Mouse (Mus musculus): ENCODE results near the gene Trim52.
"Not testable (repeated sequence)": the region's sequence is repeated elsewhere in the genome, so short reads cannot be mapped to it uniquely, and the experiment has no call there.

Trim52 gene

DNA sequence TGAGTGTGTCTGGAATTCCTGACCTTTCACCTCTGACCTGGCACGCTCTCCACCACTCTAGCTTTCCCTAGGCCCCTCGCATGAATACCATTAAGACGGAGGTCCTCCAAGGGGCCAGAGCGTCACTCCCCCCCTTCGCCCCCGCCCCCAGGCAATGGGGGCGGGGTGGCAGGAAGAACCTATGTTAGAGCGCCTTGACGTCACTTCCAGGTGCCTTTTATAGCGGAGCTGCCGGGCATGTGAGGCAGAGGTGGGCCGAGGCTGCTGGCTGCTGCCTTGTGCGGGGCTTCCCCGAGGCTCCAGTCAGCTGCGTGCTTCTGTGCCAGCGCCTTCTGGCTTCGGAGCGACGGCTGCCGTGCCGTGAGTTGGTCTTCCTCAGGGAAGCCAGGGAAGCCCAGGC, at the start of gene Trim52:
Gene Trim52, plus strand, starts transcription at position 219 of the 400 bp plus-strand sequence.
- in situ Hi-C loops (cut with MboI, MseI): no loop called here

- in situ Hi-C loops (cut with MboI, MseI): no loop called here
Observed at GRCm38 (mm10) chr14:106072608-106073007, 33.4 kb upstream of the Trim52 start.

DNA sequence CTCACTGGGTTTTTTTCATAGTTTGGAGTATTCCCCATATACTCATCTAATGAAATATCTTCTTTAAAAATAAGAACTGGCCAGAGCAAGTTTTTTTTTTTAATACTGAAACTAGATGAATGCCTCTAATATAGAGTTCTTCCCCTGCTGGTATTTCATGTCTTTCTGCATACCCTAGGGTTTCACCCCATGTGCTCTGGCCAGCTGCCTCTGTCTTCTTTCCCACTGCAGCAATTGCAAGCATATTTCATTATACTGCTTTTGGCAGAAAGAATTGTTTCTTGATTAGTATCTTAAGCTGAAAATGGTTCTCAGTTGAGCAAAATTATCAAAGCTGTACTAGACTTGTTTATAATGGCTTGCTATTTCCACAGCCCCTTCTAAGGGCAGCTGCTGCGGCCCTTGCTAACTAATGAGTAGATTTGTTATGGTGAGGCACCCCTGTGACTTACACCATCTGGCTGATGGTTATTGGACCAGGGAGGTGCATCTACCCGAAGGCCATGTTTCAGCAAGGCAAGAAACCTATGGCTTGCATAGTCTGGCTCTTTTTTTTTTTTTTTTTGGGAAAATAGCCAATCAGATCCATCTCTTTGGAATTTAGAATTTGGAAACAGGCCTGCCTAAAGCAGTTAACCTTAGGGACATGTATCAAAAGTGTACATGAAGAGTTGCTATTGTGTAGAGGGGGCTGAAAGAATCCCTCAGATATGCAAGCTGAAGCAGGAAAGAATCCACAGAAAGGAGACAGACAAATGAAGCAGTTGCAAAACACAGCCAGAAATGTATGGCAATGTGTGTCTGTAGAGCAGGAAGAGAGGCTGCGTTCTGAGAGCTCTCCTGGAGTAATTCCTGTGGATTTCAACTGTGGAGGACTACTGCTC, 30.6 kb upstream of the Trim52 start:
- in situ Hi-C loops (cut with MboI, MseI): no loop called here

- in situ Hi-C loops (cut with MboI, MseI): no loop called here
Observed at GRCm38 (mm10) chr14:106088480-106089037, 17.4 kb upstream of the Trim52 start.

GRCm38 (mm10) chr14:106096816-106097215, 9.2 kb upstream of the Trim52 start:
- in situ Hi-C loops (cut with MboI, MseI): no loop called here

DNA sequence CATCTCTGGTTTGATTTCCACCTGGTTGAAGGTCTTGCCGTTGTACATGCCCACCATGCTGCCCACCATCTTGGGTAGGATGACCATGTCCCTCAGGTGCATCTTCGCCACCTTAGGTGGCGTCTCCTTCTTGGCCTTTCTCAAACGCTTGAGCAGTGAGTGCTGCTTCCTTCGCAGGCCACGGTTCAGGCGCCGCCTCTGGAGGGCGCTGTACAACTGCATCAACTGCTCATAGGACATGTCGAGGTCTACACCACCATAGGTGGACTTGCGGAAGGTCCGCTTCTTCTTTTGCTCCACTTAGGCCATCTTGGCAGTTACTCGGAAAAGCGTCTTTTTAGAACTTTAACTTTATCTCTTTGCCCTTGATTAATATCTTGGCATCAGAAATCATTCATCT, 5.1 kb upstream of the Trim52 start:
- in situ Hi-C loops (cut with MboI, MseI): no loop called here

DNA sequence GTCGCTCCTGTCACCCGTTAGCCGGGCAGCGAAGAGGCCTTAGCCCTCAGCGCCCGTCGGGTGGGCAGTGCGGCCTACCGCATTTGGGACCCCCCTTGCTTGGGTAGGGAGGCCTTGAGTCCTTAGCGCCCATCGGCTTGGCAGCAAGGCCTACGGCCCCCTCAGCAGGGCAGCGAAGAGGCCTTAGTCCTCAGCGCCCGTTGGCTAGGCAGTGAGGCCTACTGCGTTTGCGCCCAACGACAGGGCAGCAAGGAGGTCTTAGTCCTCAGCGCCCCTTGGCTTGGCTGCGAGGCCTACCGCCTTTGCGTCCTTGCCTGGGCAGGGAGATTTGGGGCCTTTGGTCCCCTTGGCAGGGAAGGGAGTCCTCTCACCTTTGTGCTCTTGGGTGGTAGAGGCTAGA, 427 bp downstream of the Trim52 start:
- in situ Hi-C loops (cut with MboI, MseI): no loop called here

GRCm38 (mm10) chr14:106119371-106119770, 13.4 kb downstream of the Trim52 start:
- in situ Hi-C loops (cut with MboI, MseI): no loop called here

DNA sequence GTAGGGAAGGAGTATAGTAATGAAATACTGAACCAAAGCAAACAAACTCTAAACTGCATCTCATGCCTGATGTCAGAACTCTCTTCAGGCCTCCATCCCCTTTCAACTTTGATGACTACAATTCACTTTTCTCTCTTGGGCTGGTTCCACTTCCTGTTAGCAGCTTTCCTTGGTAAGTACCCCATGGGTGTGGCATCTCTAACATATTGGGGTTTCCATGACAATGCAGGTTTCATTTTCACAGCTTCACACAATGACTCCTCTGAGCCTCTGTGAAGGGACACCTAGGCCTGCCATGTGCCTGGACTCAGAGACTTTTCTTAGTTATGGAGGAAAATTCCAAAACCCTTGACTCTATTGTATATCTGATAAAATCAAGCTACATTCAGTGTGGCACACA, 30.3 kb downstream of the Trim52 start:
- in situ Hi-C loops (cut with MboI, MseI): no loop called here

GRCm38 (mm10) chr14:106151188-106151587, 45.2 kb downstream of the Trim52 start:
- in situ Hi-C loops (cut with MboI, MseI): no loop called here

- in situ Hi-C loops (cut with MboI, MseI): no loop called here
Observed at GRCm38 (mm10) chr14:106154879-106155576, 49.0 kb downstream of the Trim52 start.

DNA sequence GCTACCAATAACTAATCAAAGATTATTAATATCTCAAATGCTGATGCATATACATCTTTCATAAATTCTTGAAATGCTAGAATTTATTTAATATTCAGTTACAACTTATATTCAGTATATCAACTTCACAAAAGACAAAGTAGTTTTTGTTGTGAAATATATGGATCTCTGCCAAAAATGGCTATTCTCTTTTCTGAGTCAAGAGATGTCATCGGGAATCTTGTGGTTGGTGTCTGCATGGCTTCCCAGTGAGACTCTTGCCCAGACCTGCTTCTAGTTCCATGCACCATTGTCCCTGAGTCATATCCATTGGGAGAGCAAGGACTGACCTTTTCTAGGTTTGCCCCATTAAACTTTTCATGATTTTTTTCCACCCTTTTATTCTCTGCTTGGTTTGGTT, 50.5 kb downstream of the Trim52 start:
- in situ Hi-C loops (cut with MboI, MseI): no loop called here

- in situ Hi-C loops (cut with MboI, MseI): no loop called here
Observed at GRCm38 (mm10) chr14:106162331-106162730, 56.3 kb downstream of the Trim52 start.

DNA sequence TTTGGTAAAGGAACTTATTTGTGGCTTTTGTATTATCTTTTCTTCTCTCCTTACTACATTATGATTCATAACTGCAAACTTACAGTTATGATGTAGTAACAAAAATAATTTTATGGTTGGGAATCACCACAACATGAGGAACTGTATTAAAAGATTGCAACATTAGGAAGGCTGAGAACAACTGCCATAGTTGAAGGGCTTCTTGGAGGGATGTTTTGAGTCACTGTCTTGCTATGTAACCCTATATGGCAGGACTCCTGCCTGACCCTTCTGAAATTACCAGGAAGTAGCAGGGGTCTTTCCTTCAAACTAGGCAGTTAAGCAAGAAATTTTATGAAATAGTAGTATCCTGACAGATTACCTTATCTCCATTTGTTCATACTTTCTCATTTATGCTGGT, 57.2 kb downstream of the Trim52 start:
- in situ Hi-C loops (cut with MboI, MseI): no loop called here

DNA sequence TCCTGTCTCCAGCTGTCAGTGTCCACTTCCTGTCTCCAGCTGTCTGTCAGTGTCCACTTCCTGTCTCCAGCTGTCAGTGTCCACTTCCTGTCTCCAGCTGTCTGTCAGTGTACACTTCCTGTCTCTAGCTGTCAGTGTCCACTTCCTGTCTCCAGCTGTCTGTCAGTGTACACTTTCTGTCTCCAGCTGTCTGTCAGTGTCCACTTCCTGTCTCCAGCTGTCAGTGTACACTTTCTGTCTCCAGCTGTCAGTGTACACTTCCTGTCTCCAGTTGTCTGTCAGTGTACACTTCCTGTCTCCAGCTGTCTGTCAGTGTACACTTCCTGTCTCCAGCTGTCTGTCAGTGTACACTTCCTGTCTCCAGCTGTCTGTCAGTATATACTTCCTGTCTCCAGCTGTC, 57.9 kb downstream of the Trim52 start:
- in situ Hi-C loops (cut with MboI, MseI): not testable (repeated sequence)

DNA sequence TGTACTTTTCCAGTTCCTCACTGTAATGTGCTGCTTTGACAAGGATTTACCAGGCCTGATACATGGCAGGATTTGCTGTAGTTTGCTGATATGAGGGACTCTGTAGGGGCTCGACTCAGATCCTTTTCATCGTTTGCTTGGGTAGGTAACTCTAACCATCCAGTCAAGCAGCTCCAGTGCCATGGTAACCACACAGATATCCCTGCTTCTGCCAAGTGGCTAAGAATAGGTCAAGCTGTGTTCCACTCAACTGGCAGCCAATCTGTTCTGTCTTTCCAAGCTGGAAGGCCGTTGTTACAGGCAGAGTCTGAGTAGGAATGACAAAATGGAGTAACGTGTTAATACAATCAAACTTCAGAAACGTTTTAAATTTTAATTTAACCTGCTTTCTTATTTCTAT, 70.9 kb downstream of the Trim52 start:
- in situ Hi-C loops (cut with MboI, MseI): no loop called here

DNA sequence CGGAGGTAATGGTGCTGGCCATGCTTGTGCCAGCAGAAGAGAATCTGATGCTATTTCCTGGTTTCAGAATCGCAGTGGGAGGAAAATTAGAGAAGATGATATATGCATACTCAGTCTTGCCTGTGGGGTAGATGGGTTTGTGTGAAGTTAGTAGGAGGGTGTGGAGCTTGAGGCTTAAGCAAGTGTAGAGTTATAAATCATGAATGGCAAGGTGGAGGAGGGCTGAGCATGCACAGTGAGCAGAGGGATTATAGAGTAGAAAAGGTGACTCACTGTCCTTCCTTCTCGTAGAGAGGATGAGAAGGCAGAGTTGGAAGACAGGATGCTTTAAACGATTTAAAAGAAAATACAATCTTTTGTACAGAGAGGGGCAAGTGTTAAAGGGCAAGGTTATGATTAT, 72.2 kb downstream of the Trim52 start:
- in situ Hi-C loops (cut with MboI, MseI): no loop called here

DNA sequence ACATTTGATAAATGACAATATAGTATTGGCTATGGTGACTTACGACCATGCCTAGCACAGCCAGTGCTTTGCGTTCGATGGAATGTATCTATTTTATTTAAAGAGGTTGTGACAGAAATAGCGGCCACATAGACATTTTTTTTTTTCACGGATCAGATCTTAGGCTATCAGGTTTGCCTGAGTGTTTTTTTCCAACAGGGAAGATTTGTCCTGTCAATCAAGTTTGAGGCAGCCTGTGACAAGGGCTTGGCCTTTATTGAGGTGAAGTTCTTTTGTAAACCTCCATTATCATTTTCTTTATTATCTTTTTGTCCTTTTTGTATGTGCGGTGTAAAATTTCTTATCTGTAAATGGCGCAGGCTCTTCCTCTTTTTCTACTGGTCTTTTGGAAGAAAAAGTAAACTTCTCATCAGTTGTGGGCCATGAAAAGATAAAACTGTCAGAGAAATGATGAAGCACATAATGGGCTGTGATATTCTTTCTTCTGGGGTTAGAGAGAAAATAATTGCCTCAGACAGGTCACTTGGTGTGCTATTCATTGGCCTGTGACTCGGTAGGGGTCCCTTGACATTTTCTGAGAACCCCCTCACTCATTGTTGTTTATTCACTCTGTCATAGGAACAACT, 73.2 kb downstream of the Trim52 start:
- in situ Hi-C loops (cut with MboI, MseI): no loop called here

DNA sequence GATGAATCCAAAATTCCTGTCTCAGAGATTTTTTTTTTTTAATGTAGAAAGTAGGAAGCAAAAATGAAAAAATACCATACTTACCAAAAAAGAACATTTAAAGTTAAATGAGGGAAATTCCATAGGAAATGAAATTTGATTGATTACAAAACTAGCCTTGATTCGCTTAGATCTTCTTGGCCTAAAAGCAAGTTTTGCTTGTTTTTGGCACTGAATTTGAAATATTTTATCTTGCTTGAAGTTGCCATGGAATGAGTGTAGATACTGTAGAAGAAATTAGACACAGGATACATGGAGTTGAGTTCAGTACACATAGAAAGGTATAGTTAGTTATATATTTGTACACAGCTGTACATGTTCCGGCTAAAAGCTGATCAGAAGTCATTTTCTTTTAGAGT, 73.7 kb downstream of the Trim52 start:
- in situ Hi-C loops (cut with MboI, MseI): no loop called here

- in situ Hi-C loops (cut with MboI, MseI): no loop called here
Observed at GRCm38 (mm10) chr14:106180616-106181015, 74.6 kb downstream of the Trim52 start.

DNA sequence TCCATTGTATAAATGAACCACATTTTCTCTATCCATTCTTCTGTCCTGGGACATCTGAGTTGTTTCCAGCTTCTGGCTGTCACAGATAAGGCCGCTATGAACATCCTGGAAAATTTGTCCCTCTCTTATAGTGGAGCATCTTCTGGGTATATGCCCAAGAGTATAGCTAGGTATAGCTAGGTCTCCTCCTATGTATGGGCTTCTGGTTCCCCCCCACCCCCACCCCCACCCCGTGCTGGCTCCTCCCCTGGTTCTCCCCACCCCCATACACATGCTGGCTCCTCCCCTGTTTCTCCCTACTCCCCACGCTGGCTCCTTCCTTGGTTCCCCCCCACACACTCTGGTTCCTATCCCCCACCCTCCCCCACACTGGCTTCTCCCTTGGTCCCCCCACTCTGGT, 78.0 kb downstream of the Trim52 start:
- in situ Hi-C loops (cut with MboI, MseI): no loop called here
